In the genomic region with DNA sequence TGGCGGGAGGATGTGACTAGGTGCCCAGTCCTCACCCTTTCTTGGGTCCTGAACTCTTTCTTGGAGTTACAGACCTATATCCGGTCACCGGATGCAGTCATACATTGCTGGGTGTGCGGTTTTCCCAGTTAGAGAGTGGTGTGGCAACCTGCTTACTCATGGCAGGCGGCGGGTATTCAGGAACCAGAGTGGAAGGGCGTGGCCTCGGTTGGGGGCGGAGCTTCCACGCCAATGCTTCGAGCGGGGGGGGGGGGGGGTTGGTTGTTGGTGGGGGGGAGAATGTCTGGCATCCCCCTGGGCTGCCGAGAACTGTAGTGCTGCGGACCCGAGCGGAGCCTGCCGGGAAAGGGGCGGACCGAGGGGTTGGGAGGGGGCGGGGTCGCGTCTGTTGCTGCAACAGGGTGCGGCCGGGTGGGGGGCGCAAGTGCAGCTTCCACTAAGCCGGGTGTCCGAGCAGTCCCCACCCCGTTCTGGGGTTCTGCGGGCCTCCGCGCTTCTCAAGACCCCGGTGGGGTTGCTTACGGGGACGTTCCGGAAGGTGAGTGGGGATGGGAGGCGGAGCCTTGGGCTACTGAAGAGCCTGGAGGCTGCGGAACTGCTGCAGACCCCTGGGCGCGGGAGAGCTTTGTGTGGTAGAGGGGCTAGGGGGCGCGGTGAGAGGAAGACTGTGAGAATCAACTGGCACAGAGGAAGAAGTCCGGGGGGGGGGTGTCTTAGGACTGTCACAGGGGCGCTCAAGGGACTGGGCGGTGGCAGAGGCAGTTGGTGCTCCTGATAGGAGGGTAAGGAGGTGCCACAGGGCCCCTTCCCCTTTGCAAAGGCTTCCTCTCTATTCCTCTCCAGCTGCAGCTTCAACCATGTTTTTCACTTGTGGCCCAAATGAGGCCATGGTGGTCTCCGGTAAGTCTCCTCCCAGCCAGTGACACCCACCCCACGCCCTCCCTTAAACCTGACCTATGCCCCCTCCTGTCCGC, we compare ENCODE assay signal across 7 mouse cellular contexts. TPM values are rescaled to one million over a fixed set of nuclear protein-coding genes. Genes with fewer than 3 reads are reported as not detected.
DNase-seq lines count a peak whose midpoint lies in the region; ATAC-seq and TF ChIP-seq lines count a peak whose summit lies in the region.

A gene (plus strand): TSS at position 267 of the 974 bp plus-strand sequence.

- peak within 1 kb of the TSS; percentile 91 for H3K4me2 ChIP-seq in hindbrain, postnatal 0 days (ENCODE audit: low read depth, low read length)

- no peak for TF ChIP-seq CTCF in cortical plate, adult 2 months (IDR thresholded peaks at IDR 0.05; ENCODE audit: extremely low read depth, insufficient read depth, low read length)
- peak; percentile 15; the same call in 1 of the 2 replicates for TF ChIP-seq CTCF in hindbrain, postnatal 0 days (IDR thresholded peaks at IDR 0.05; ENCODE audit: low read depth)

- 0 out of 2 replicates have a peak, but pooled peaks cover 5% of the 10 kb centered on the region for H3K36me3 ChIP-seq in hindbrain, postnatal 0 days (ENCODE audit: insufficient read depth, low read length)

- H3K9ac ChIP-seq in hindbrain, postnatal 0 days (replicated peaks; ENCODE audit: low read length), result peak within 1 kb of the TSS; percentile 77

- no peaks in the 10 kb centered on the region for H3K4me1 ChIP-seq in cortical plate, adult 2 months (ENCODE audit: control insufficient read depth, insufficient read depth, low read length)
- H3K4me1 ChIP-seq in hindbrain, postnatal 0 days (ENCODE audit: insufficient read depth, low read length), result peaks cover 4% of the 10 kb centered on the region

- peak; percentile 88 for ATAC-seq in hindbrain, postnatal 0 days

- WGBS in hindbrain, postnatal 0 days, result under 1% methylated on average over 39 of the region's 47 CpGs

- H3K9me3 ChIP-seq in hindbrain, postnatal 0 days (ENCODE audit: low read length), result no peaks in the 10 kb centered on the region

- intact Hi-C loops in left cerebral cortex, postnatal 25 days (cut with DNase I), result loop anchor here (2.0 kb wide), 1 partner anchor 84 kb away; no protein-coding TSS in a partner anchor

- no peaks in the 10 kb centered on the region for H3K27me3 ChIP-seq in hindbrain, postnatal 0 days (ENCODE audit: insufficient read depth, low read length)

- peak; percentile 64; the same call in 1 of the 2 replicates for TF ChIP-seq POLR2A in cortical plate, adult 2 months (IDR thresholded peaks at IDR 0.05; ENCODE audit: extremely low read depth, insufficient read depth, low read length)

- peak within 1 kb of the TSS; percentile 71 for H3K4me3 ChIP-seq in cortical plate, adult 2 months (ENCODE audit: insufficient read depth, low read length)
- H3K4me3 ChIP-seq in hindbrain, postnatal 0 days (ENCODE audit: low read length), result peak within 1 kb of the TSS; percentile 70

- peak; percentile 91 to 95 for DNase-seq in adrenal gland, adult (ENCODE audit: inconsistent age in 2 of 2, low spot score in 1 of 2)
- peak; percentile 81 to 88 for DNase-seq in gastrocnemius, adult 8-10 months (ENCODE audit: low spot score in 2 of 2)
- peak; percentile 92 for DNase-seq in hindbrain, postnatal 0 days (ENCODE audit: low spot score)
- DNase-seq in left cerebral cortex, postnatal 25 days (ENCODE audit: low spot score in 2 of 2), result peak; percentile 68 to 81
- peak; percentile 90 for DNase-seq in mesoderm, embryonic 11.5 days (ENCODE audit: low read depth, low spot score)
- DNase-seq in right cerebral cortex, postnatal 4 days, result peak; percentile 85

- H3K27ac ChIP-seq in cortical plate, adult 2 months (ENCODE audit: insufficient read depth, low read length), result peak within 1 kb of the TSS; percentile 54
- peak within 1 kb of the TSS; percentile 82 for H3K27ac ChIP-seq in hindbrain, postnatal 0 days

RNA-seq across cellular contexts. Expression of the gene that starts here (rescaled TPM):
- 212 and 223 TPM in 2 replicates for polyA plus RNA-seq in cortical plate, adult 2 months (2012; rRNA removed)
- 10 to 100 TPM; 52.6 to 67.2 (median 55.9) TPM for total RNA-seq in gastrocnemius, adult 8-10 months (2022)
- 94.1 and 142 TPM in 2 replicates for total RNA-seq in hindbrain, postnatal 0 days (2014; rRNA removed)
- 162 TPM in 2 replicates for polyA plus RNA-seq in hindbrain, postnatal 0 days (2015; fragmentation: Nextera tagmentation; extraction: Ambion mirVana)
- 100 to 1,000 TPM; 120 to 137 TPM for total RNA-seq in left cerebral cortex, postnatal 25 days (2021)

Comparison
In these comparisons a context has a peak if more than half of its experiments do, and no peak if none do; other contexts are left out.
1. Peak in every context shown above with its lines: DNase-seq, ATAC-seq, H3K4me3 ChIP-seq and H3K27ac ChIP-seq.